Mouse (Mus musculus): Measurements from ENCODE around the gene Tom1l1. TPM values are rescaled to one million over a fixed set of nuclear protein-coding genes. Genes with fewer than 3 reads are reported as not detected.

The Tom1l1 gene
- polyA plus RNA-seq (2012; ENCODE audit: low replicate concordance), result 0.04 and 0.65 TPM in 2 replicates

GRCm38 (mm10) chr11:90687460-90688416 is at the start of gene Tom1l1:
Tom1l1 (minus strand) TSS chr11:90688366.

GRCm38 (mm10) chr11:90637440-90638311 is 50.5 kb downstream of the Tom1l1 start, which contains the start of the genes Stxbp4 and Cox11:
Stxbp4 (minus strand) TSS chr11:90638084.
Cox11 (plus strand) TSS chr11:90638173.

Other genes starting within 250 kb of the Tom1l1 start
- gene Stxbp4, start 50.3 kb downstream of the Tom1l1 start, polyA plus RNA-seq (2012; ENCODE audit: low replicate concordance), result 0.11 and 0.29 TPM in 2 replicates
- 11.9 and 19.0 TPM in 2 replicates for gene Cox11, start 50.2 kb downstream of the Tom1l1 start, polyA plus RNA-seq (2012; ENCODE audit: low replicate concordance)